Mouse (Mus musculus): ENCODE measurements around the gene Gcgr.

The Gcgr gene

GRCm38 (mm10) chr11:120530085-120530964 lies at the start of gene Gcgr:
Gene Gcgr (plus strand): TSS chr11:120530699.
- DNase-seq (ENCODE audit: low read depth, low spot score), result peak; percentile 30

DNA sequence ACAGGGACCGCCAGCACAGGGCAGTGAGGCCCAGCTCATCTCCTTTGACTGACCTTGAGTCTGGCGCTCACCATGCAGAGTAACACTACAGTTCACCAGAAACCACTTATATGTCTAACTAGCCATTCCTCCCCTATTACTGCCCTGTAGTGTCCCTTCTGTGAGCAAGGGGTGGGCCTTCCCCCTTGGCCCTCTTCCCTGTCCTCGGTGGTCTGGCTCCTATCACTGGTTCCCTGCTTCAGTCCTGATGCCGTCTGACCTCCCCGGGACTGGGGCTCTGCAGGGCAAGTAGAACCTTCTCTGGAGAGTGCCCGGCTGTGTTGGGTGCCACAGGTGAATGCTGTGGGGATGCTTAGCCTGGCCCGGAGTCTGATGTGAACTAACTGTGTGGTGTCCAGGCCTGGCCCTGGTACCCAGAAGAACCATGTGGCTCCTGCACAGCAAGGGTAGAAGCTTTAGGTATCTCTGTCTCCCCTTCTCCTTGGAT lies 47.0 kb upstream of the Gcgr start:
- no peak for DNase-seq (ENCODE audit: low read depth, low spot score)

DNA sequence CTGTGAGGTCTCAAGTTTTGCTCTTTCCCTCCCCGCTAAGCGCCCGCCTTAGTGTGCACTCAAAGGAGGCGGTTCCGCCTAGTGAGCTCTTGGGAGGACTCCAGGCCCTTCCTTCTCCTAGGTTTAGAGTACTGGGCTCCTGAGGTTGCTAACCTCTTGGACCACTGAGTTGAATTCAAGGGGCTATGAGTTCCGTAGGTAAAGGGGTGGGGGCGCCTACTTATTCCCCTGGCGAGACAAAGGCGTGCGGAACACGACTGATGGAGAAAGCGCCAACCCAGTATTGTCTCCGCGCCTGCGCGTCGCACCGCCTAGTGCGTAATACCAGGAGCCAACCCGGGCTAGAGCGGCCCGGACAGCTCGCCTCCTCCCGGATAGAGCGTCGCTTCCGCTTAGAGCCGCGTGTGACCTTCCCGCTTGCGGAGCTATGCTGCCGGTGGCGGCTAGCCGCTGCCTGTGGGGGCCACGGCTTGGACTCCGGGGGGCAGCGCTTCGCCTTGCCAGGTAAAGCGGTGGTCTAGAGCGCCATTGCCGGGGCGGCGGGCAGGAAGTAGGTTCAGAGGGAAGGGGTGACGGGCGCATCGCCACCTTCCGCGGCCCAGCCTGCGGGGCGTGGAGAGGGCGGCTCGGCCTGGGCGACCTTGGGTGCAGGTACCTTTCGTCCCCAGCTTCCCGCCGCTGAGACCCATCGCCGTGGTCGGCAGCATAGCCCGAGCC lies 46.1 kb upstream of the Gcgr start, which contains the start of gene Mrpl12:
TSS of gene Mrpl12 (plus strand) at position 349 of the 717 bp plus-strand sequence.
- DNase-seq (ENCODE audit: low read depth, low spot score), result peak; percentile 96

GRCm38 (mm10) chr11:120485251-120485650 lies 45.2 kb upstream of the Gcgr start:
- DNase-seq (ENCODE audit: low read depth, low spot score), result no peak

GRCm38 (mm10) chr11:120488516-120488915 lies 42.0 kb upstream of the Gcgr start:
- peak; percentile 35 for DNase-seq (ENCODE audit: low read depth, low spot score)

DNA sequence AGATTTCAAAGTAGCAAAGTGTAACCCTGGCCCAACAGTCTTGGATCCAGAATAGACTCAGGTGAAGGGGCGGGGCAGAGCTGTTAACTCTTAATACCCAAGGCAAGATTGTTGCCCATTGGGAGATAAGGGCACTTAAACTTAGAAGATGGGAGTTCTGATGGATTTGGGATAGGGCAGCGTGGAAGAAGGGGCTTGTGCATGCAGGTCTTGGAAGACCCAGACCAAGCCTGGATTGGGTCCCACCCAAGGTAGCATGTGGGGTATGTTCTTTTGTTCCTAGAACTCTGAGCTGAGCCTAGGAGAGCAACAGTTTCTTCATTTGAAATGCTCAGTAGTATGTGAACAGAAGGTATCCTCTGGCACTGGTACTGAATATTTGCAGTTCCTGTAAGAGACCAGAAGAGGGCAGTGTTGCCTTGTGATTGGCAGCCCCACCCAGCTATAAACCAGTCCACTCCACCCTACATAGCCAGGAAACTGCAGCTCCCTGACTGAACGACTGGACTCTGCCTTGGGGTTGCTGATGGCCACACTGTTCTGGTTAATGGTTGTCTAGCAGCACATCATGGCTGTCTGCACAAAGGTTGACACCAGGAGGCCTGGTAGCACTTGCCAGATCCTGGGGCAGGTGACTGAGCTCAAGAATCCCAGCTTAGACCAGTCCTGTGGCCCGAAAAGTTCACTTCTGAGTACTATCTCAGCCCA lies 41.3 kb upstream of the Gcgr start:
- DNase-seq (ENCODE audit: low read depth, low spot score), result peak; percentile 86

GRCm38 (mm10) chr11:120490291-120491046 lies 40.0 kb upstream of the Gcgr start:
- DNase-seq (ENCODE audit: low read depth, low spot score), result no peak

DNA sequence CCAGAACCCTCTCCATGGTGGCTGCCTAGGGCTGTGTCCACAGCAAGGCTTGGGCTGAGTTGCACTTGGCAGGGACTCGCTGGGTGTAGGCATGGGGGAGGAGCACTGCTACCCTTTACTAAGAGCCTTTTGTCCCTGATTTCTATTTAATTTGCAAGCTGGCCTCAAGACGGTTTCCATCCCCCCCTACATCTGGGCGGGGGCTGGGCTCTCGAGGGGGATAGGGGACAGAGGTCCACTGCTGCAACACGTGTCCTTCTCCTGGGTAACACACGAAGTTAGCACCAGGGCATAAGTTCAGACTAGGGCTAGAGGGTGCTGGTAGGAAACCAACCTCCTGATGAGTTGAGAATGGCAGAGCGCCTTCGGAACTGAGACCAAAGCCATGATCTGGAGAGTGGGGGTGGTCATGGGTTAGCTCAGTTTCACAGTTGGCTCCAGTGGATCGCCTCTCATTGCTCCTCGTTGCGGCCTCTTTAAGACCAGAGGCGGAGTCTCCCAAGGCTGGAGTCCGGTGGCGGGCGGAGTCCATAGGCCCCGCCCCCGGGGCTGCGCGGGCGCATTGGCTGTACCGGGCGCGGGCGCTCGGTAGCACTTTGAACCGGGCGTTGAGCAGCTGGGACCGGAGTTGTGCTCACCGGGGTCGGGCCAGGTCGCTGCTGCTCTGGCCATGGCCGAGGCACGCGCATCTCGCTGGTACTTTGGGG lies 39.0 kb upstream of the Gcgr start, which contains the start of gene Slc25a10:
TSS of gene Slc25a10 (plus strand) at position 524 of the 707 bp plus-strand sequence.
- peak; percentile 91 for DNase-seq (ENCODE audit: low read depth, low spot score)

DNA sequence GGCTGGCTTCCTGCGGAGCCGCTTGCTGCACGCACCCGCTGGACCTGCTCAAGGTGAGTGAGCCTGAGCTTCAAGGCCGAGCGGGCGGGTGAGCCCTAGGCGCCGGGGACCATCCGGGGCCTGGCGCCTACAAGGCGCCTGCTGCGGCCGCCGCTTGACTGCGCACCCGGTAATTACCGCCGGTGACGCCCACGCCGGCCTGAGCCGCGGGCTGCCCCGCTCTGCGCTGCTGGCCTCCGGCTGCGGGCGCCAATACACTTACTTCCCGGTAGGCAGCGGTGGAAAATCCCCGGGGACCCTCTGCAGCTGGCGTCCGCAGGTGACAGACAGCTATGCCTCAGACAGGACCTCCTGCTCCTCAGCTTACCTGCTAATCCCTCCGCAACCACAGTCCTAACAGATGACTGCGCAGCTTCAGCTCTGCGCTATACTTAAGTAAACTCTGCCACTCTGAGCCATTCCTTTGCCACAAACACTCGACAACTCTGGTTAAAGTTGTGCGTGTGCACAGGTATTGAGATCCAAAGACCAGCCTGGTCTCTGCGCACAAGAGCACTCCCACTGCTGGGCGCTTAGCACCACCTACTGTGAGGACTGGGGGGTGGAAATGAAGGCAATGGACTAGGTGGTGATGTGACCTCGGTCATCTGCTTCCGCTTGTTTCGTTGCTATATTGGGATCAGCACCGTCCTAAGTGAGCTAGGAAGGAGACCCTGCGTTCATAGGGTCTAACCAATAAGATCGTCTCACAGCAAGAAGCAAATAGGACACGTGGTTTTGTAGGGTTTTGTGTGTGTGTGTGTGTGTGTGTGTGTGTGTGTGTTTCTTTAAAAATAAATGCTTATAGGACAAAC lies 38.2 kb upstream of the Gcgr start:
- DNase-seq (ENCODE audit: low read depth, low spot score), result peak; percentile 82

- DNase-seq (ENCODE audit: low read depth, low spot score), result no peak
Measured at GRCm38 (mm10) chr11:120492878-120493203, 37.7 kb upstream of the Gcgr start.

- no peak for DNase-seq (ENCODE audit: low read depth, low spot score)
Measured at GRCm38 (mm10) chr11:120493351-120493750, 37.1 kb upstream of the Gcgr start.

- DNase-seq (ENCODE audit: low read depth, low spot score), result no peak
Measured at GRCm38 (mm10) chr11:120493911-120494310, 36.6 kb upstream of the Gcgr start.

- DNase-seq (ENCODE audit: low read depth, low spot score), result no peak
Measured at GRCm38 (mm10) chr11:120497436-120497835, 33.1 kb upstream of the Gcgr start.

DNA sequence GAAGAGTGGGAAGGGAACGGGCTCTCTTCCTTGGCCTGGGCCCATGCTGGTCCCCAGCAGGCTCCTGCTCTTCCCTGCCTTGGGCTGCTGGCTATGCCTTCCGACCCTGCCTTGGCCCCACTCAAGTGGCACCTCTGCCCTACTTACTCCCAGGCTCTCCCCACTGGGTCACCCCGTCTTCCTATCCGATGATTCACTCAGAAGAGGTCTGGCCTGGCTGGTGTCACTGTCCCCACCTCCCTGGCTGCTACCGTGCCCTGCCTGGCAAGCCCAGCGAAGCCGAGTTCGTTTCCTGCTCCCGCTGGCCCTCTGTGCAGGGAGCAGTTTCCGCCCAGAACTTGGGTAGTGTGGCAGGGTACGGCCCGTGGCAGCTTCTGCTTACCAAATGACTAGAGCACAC lies 32.3 kb upstream of the Gcgr start:
- DNase-seq (ENCODE audit: low read depth, low spot score), result no peak

- no peak for DNase-seq (ENCODE audit: low read depth, low spot score)
Measured at GRCm38 (mm10) chr11:120498891-120499290, 31.6 kb upstream of the Gcgr start.

GRCm38 (mm10) chr11:120499894-120500293 lies 30.6 kb upstream of the Gcgr start:
- DNase-seq (ENCODE audit: low read depth, low spot score), result no peak

- DNase-seq (ENCODE audit: low read depth, low spot score), result no peak
Measured at GRCm38 (mm10) chr11:120500357-120500756, 30.1 kb upstream of the Gcgr start.

GRCm38 (mm10) chr11:120501018-120501417 lies 29.5 kb upstream of the Gcgr start:
- no peak for DNase-seq (ENCODE audit: low read depth, low spot score)

DNA sequence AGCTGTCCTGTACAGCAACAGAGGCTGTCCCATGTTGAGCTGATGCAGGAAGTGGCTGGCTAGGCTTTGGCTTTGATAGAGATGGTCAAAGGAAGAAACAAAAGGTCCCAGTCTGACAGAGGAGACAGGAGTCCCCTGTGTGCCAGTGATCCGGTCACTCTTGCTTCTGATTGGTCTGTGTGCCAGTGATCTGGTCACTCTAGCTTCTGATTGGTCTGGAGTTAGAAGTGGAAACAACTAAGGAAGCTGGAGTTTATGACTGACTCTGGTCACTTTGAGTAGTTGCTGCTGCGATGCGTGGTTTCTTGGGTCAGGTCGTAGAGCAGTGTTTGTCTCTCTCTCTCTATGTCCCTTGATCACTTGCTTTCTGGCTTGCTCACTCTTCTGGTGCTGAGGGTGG lies 28.8 kb upstream of the Gcgr start:
- DNase-seq (ENCODE audit: low read depth, low spot score), result no peak

GRCm38 (mm10) chr11:120505661-120506060 lies 24.8 kb upstream of the Gcgr start:
- DNase-seq (ENCODE audit: low read depth, low spot score), result no peak

Data from R1 (cell line).